Mouse (Mus musculus) hindbrain, embryonic 10.5 days (tissue): Measurements from ENCODE around the gene Sstr5. TPM values are rescaled to one million over a fixed set of nuclear protein-coding genes. Genes with fewer than 3 reads are reported as not detected.
A peak's percentile ranks its signal among the peaks of the same experiment; 100 is the strongest.

Source experiments
- DNase-seq: peaks from one replicate; pipeline ENCODE4 v3.0.0-alpha.2; 2017; ENCODE audit warnings: low spot score
- H3K27ac ChIP-seq: fragments of 300-500 bp; sonication (generic); 2 replicates; pipeline ENCODE4 v1.5.1; 2016; ENCODE audit warnings: mild to moderate bottlenecking, moderate library complexity
- H3K27me3 ChIP-seq: fragments of 300-500 bp; sonication (generic); 2 replicates; pipeline ENCODE4 v1.6.1; 2016; ENCODE audit warnings: mild to moderate bottlenecking; ENCODE audit not compliant: poor library complexity, insufficient read depth, severe bottlenecking
- H3K36me3 ChIP-seq: fragments of 300-500 bp; sonication (generic); 2 replicates; pipeline ENCODE4 v1.6.1; 2016; ENCODE audit warnings: mild to moderate bottlenecking, moderate library complexity
- H3K4me1 ChIP-seq: fragments of 300-500 bp; sonication (generic); replicated peaks from 2 replicates; pipeline ENCODE4 v1.6.1; 2016; ENCODE audit warnings: mild to moderate bottlenecking
- H3K4me3 ChIP-seq: fragments of 300-500 bp; sonication (generic); 2 replicates; pipeline ENCODE4 v1.5.1; 2016; ENCODE audit warnings: mild to moderate bottlenecking, moderate library complexity
- H3K9me3 ChIP-seq: fragments of 300-500 bp; sonication (generic); 2 replicates; pipeline ENCODE4 v1.6.1; 2016; ENCODE audit warnings: mild to moderate bottlenecking, moderate library complexity
- WGBS: fragments of 180-500 bp; shearing (Covaris S2); methylation state at CpG from one replicate; pipeline ENCODE4 v1.1.7; 2016; 5-methylcytosine and 5-hydroxymethylcytosine counted together
- polyA plus RNA-seq: library from polyadenylated mRNA; unstranded; fragments of >200 nt; fragmentation: Nextera tagmentation; extraction: Ambion mirVana; gene quantifications from 2 replicates; pipeline ENCODE4 v1.2.1, GENCODE M21; 2016

The Sstr5 gene
- polyA plus RNA-seq, 1 experiment from 2014 or later: 0.27 TPM

GRCm38 (mm10) chr17:25468301-25468700, 28.8 kb downstream of the Sstr5 start:
- Histone ChIP-seq H3K36me3 (no peaks in the 10 kb centered on the region), H3K4me1 (peaks cover 33% of the 10 kb centered on the region), H3K27me3 (peaks cover 25% of the 10 kb centered on the region), H3K4me3 (no peak overlapping the region), H3K27ac (peak overlapping the region; percentile 54; the same call in 1 of the 2 replicates), H3K9me3 (no peaks in the 10 kb centered on the region)
- DNase-seq: no peak
- WGBS: 67% methylated on average over 6 of the region's 6 CpGs

GRCm38 (mm10) chr17:25467781-25468180, 29.3 kb downstream of the Sstr5 start:
- no peak for DNase-seq
- WGBS: 74% methylated on average over 6 of the region's 6 CpGs

GRCm38 (mm10) chr17:25466257-25466656, 30.8 kb downstream of the Sstr5 start:
- Histone ChIP-seq H3K9me3 (no peaks in the 10 kb centered on the region), H3K27me3 (peaks cover 7% of the 10 kb centered on the region; the same call in 1 of the 2 replicates), H3K4me1 (peaks cover 35% of the 10 kb centered on the region), H3K4me3 (no peak overlapping the region), H3K36me3 (no peaks in the 10 kb centered on the region), H3K27ac (no peak overlapping the region)
- 79% methylated on average over 2 of the region's 2 CpGs for WGBS
- no peak for DNase-seq

More at GRCm38 (mm10) chr17:25467781-25468180, 29.3 kb downstream of the Sstr5 start:
- Histone ChIP-seq H3K27ac (no peak overlapping the region), H3K9me3 (no peaks in the 10 kb centered on the region), H3K4me1 (peaks cover 34% of the 10 kb centered on the region), H3K4me3 (no peak overlapping the region), H3K27me3 (peaks cover 20% of the 10 kb centered on the region), H3K36me3 (no peaks in the 10 kb centered on the region)

GRCm38 (mm10) chr17:25464091-25464490, 33.0 kb downstream of the Sstr5 start:
- no peak overlapping the region for H3K27ac ChIP-seq
- DNase-seq: no peak
- peaks cover 21% of the 10 kb centered on the region for H3K4me1 ChIP-seq
- H3K36me3 ChIP-seq: no peaks in the 10 kb centered on the region
- 0 out of 2 replicates have a peak, but pooled peaks cover 3% of the 10 kb centered on the region for H3K9me3 ChIP-seq
- H3K4me3 ChIP-seq: no peak overlapping the region
- no peaks in the 10 kb centered on the region for H3K27me3 ChIP-seq
- WGBS: 79% methylated on average over 4 of the region's 4 CpGs

- no peak overlapping the region for H3K4me3 ChIP-seq
- 0 out of 2 replicates have a peak, but pooled peaks cover 3% of the 10 kb centered on the region for H3K9me3 ChIP-seq
- no peaks in the 10 kb centered on the region for H3K36me3 ChIP-seq
- no peak overlapping the region for H3K27ac ChIP-seq
- peaks cover 18% of the 10 kb centered on the region for H3K4me1 ChIP-seq
- no peak for DNase-seq
- no peaks in the 10 kb centered on the region for H3K27me3 ChIP-seq
- WGBS: 72% methylated on average over 4 of the region's 4 CpGs
Measured at GRCm38 (mm10) chr17:25463326-25463945, 33.7 kb downstream of the Sstr5 start.

GRCm38 (mm10) chr17:25462236-25462875, 34.7 kb downstream of the Sstr5 start:
- Histone ChIP-seq H3K9me3 (0 out of 2 replicates have a peak, but pooled peaks cover 3% of the 10 kb centered on the region), H3K27ac (peak overlapping the region; percentile 74), H3K4me1 (peaks cover 11% of the 10 kb centered on the region), H3K36me3 (no peaks in the 10 kb centered on the region), H3K27me3 (no peaks in the 10 kb centered on the region), H3K4me3 (no peak overlapping the region)
- 40% methylated on average over 9 of the region's 9 CpGs for WGBS
- DNase-seq: peak; percentile 18

GRCm38 (mm10) chr17:25456540-25456939, 40.5 kb downstream of the Sstr5 start:
- H3K27me3 ChIP-seq: no peaks in the 10 kb centered on the region
- H3K36me3 ChIP-seq: no peaks in the 10 kb centered on the region
- no peak for DNase-seq
- WGBS: 54% methylated on average over 8 of the region's 8 CpGs
- no peak overlapping the region for H3K4me3 ChIP-seq
- 0 out of 2 replicates have a peak, but pooled peaks cover 3% of the 10 kb centered on the region for H3K9me3 ChIP-seq
- peaks cover 19% of the 10 kb centered on the region for H3K4me1 ChIP-seq
- H3K27ac ChIP-seq: no peak overlapping the region

GRCm38 (mm10) chr17:25454272-25454671, 42.8 kb downstream of the Sstr5 start, which contains the start of gene Tekt4:
Gene Tekt4 (plus strand): TSS chr17:25454615.
- H3K4me1 ChIP-seq: peaks cover 28% of the 10 kb centered on the region
- 0 out of 2 replicates have a peak within 1 kb of the TSS, but pooled peaks have one; percentile 54 for H3K27ac ChIP-seq
- WGBS: 42% methylated on average over 2 of the region's 2 CpGs
- H3K4me3 ChIP-seq: no peak within 1 kb of the TSS
- H3K36me3 ChIP-seq: no peaks in the 10 kb centered on the region
- H3K27me3 ChIP-seq: no peaks in the 10 kb centered on the region
- H3K9me3 ChIP-seq: no peaks in the 10 kb centered on the region
- no peak for DNase-seq

GRCm38 (mm10) chr17:25452246-25452965, 44.7 kb downstream of the Sstr5 start:
- WGBS: 83% methylated on average over 5 of the region's 5 CpGs
- Histone ChIP-seq H3K9me3 (no peaks in the 10 kb centered on the region), H3K27ac (no peak overlapping the region), H3K27me3 (no peaks in the 10 kb centered on the region), H3K4me3 (no peak overlapping the region), H3K36me3 (no peaks in the 10 kb centered on the region), H3K4me1 (peaks cover 39% of the 10 kb centered on the region)
- no peak for DNase-seq

GRCm38 (mm10) chr17:25450329-25450728, 46.8 kb downstream of the Sstr5 start:
- Histone ChIP-seq H3K27ac (peak overlapping the region; percentile 2; the same call in 1 of the 2 replicates), H3K4me1 (peaks cover 32% of the 10 kb centered on the region), H3K9me3 (no peaks in the 10 kb centered on the region), H3K27me3 (no peaks in the 10 kb centered on the region), H3K36me3 (no peaks in the 10 kb centered on the region), H3K4me3 (no peak overlapping the region)
- DNase-seq: no peak
- 64% methylated on average over 4 of the region's 4 CpGs for WGBS

- no peaks in the 10 kb centered on the region for H3K27me3 ChIP-seq
- H3K9me3 ChIP-seq: no peaks in the 10 kb centered on the region
- peaks cover 40% of the 10 kb centered on the region for H3K4me1 ChIP-seq
- no peak for DNase-seq
- H3K4me3 ChIP-seq: no peak overlapping the region
- no peaks in the 10 kb centered on the region for H3K36me3 ChIP-seq
- H3K27ac ChIP-seq: no peak overlapping the region
- 87% methylated on average over 12 of the region's 12 CpGs for WGBS
Measured at GRCm38 (mm10) chr17:25447865-25448264, 49.2 kb downstream of the Sstr5 start.

- no peaks in the 10 kb centered on the region for H3K36me3 ChIP-seq
- H3K4me1 ChIP-seq: peaks cover 46% of the 10 kb centered on the region
- H3K27ac ChIP-seq: no peak overlapping the region
- 92% methylated on average over 3 of the region's 3 CpGs for WGBS
- no peaks in the 10 kb centered on the region for H3K9me3 ChIP-seq
- H3K27me3 ChIP-seq: no peaks in the 10 kb centered on the region
- no peak for DNase-seq
- H3K4me3 ChIP-seq: no peak overlapping the region
Measured at GRCm38 (mm10) chr17:25445841-25446240, 51.2 kb downstream of the Sstr5 start.

GRCm38 (mm10) chr17:25445074-25445473, 52.0 kb downstream of the Sstr5 start:
- peaks cover 47% of the 10 kb centered on the region for H3K4me1 ChIP-seq
- DNase-seq: no peak
- no peaks in the 10 kb centered on the region for H3K36me3 ChIP-seq
- H3K27ac ChIP-seq: 0 out of 2 replicates have a peak overlapping the region, but pooled peaks have one; percentile 40
- H3K4me3 ChIP-seq: no peak overlapping the region
- no peaks in the 10 kb centered on the region for H3K27me3 ChIP-seq
- 69% methylated on average over 4 of the region's 4 CpGs for WGBS
- no peaks in the 10 kb centered on the region for H3K9me3 ChIP-seq
